Mouse (Mus musculus) embryonic facial prominence, embryonic 11.5 days (tissue): ENCODE results near the gene Chac1. TPM values are rescaled to one million over a fixed set of nuclear protein-coding genes. Genes with fewer than 3 reads are reported as not detected.

Experiments used
- ATAC-seq: fragments of 200-750 bp; cut with Nextera tagmentation; replicated peaks from 2 replicates; pipeline ENCODE4 v1.8.0; 2017; ENCODE audit warnings: low read depth; ENCODE audit not compliant: insufficient number of reproducible peaks, low FRiP score, low TSS enrichment
- DNase-seq: peaks from one replicate; pipeline ENCODE4 v3.0.0-alpha.2; 2015; ENCODE audit warnings: low spot score
- H3K27ac ChIP-seq: fragments of 300-500 bp; sonication (generic); replicated peaks from 2 replicates; pipeline ENCODE4 v1.5.1; 2014; ENCODE audit warnings: mild to moderate bottlenecking, low read depth, low read length, control low read depth
- H3K27me3 ChIP-seq: fragments of 300-500 bp; sonication (generic); 2 replicates; pipeline ENCODE4 v1.6.1; 2014; ENCODE audit warnings: mild to moderate bottlenecking, low read length, moderate library complexity, mixed read lengths; ENCODE audit not compliant: control insufficient read depth, insufficient read depth
- H3K36me3 ChIP-seq: fragments of 300-500 bp; sonication (generic); replicated peaks from 2 replicates; pipeline ENCODE4 v1.6.1; 2014; ENCODE audit warnings: low read depth, mild to moderate bottlenecking, low read length, moderate library complexity, mixed read lengths; ENCODE audit not compliant: control insufficient read depth, insufficient read depth
- H3K4me1 ChIP-seq: fragments of 300-500 bp; sonication (generic); 2 replicates; pipeline ENCODE4 v1.6.1; 2014; ENCODE audit warnings: low read length, mixed read lengths; ENCODE audit not compliant: control insufficient read depth, insufficient read depth
- H3K4me2 ChIP-seq: fragments of 300-500 bp; sonication (generic); 2 replicates; pipeline ENCODE4 v1.6.1; 2014; ENCODE audit warnings: low read depth, mild to moderate bottlenecking, control low read depth, low read length, moderate library complexity
- H3K4me3 ChIP-seq: fragments of 300-500 bp; sonication (generic); 2 replicates; pipeline ENCODE4 v1.5.1; 2014; ENCODE audit warnings: low read depth, low read length, control low read depth
- H3K9ac ChIP-seq: fragments of 300-500 bp; sonication (generic); replicated peaks from 2 replicates; pipeline ENCODE4 v1.6.1; 2014; ENCODE audit warnings: mild to moderate bottlenecking, control low read depth, low read length
- H3K9me3 ChIP-seq: fragments of 300-500 bp; sonication (generic); replicated peaks from 2 replicates; pipeline ENCODE4 v1.6.1; 2016; ENCODE audit warnings: mild to moderate bottlenecking, low read length, inconsistent platforms, mixed read lengths; ENCODE audit not compliant: control insufficient read depth
- whole genome bisulfite sequencing: fragments of 180-500 bp; shearing (Covaris S2); extraction: QIAGEN DNeasy Blood & Tissue Kit; methylation state at CpG from one replicate; pipeline ENCODE4 v1.1.7; 2014; 5-methylcytosine and 5-hydroxymethylcytosine counted together
- polyA plus RNA-seq: library from polyadenylated mRNA; unstranded; fragments of >200 nt; fragmentation: Nextera tagmentation; extraction: Ambion mirVana; gene quantifications from 2 replicates; pipeline ENCODE4 v1.2.1, GENCODE M21; 2014

The Chac1 gene
- polyA plus RNA-seq, 1 experiment from 2014 or later: 0.34 TPM

DNA sequence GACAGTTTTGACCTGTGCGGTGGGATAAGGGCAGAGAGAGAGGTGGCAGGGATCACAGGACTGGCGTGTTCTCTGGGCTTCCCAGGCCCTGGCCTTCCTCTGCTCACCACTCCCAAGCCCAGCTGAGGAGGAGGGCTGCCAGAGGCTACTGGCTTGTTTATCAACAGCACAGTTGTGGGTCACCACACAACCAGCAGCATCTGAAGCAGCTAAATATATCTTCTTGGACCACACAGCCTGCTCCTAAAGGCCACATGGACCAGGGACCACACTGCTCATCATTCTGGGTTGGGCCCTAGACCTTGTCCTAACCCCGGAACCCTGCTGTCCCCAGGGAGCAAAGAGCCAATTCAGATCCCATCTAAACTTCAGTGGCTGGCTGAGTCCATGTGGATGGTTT is 13.9 kb downstream of the Chac1 start:
- Histone ChIP-seq H3K4me3 (no peak overlapping the region), H3K4me1 (no peaks in the 10 kb centered on the region), H3K9ac (no peak overlapping the region), H3K27me3 (no peaks in the 10 kb centered on the region), H3K9me3 (no peaks in the 10 kb centered on the region), H3K36me3 (no peaks in the 10 kb centered on the region), H3K27ac (no peak overlapping the region), H3K4me2 (no peak overlapping the region)
- DNase-seq (no peak), ATAC-seq (no peak)
- 84% methylated on average over 3 of the region's 3 CpGs for WGBS

DNA sequence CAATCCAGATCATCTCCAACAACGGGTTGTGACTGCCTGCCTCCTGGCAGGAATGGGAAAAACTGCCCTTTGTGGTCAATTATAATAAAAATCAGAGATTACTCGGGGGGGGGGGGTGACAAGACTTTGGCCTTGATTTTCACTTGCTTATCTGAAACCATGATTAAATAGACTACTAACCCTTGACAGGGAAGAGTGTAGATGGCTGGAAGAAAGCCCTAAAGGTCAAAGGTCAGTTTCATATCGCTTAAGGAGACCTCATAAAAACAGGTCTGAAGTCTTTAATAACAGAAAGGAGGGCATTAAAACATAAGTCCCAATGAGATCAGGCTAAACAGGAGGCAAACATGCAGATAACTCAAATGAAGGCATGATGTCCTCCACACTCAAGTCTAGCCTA is 16.3 kb downstream of the Chac1 start:
- Histone ChIP-seq H3K9ac (no peak overlapping the region), H3K27me3 (no peaks in the 10 kb centered on the region), H3K4me1 (no peaks in the 10 kb centered on the region), H3K27ac (no peak overlapping the region), H3K4me3 (no peak overlapping the region), H3K9me3 (no peaks in the 10 kb centered on the region), H3K36me3 (no peaks in the 10 kb centered on the region), H3K4me2 (no peak overlapping the region)
- 81% methylated on average over 3 of the region's 3 CpGs for WGBS
- ATAC-seq (no peak), DNase-seq (no peak)

DNA sequence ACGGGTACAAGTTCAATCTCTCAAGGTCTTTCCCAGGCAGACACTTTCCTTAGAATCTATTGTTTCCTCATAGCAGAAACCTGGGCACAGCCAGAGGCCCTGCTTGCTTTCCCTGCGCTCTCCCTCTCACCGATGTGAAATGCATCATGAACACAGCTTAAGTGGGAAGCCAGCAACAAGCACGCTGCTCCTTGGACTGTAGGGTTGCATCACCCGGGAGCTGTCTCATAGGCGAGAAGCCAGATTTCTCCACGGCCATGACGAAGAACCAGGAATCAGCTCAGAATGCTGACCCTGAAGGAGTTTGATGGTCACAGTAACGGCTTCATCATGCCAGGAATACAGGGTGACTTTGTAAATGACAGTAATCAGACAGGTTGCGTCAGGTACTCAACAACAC is 19.1 kb downstream of the Chac1 start:
- H3K36me3 ChIP-seq: peaks cover 5% of the 10 kb centered on the region
- H3K9me3 ChIP-seq: no peaks in the 10 kb centered on the region
- no peak overlapping the region for H3K4me2 ChIP-seq
- no peaks in the 10 kb centered on the region for H3K27me3 ChIP-seq
- no peak for DNase-seq
- no peak overlapping the region for H3K9ac ChIP-seq
- WGBS: 93% methylated on average over 10 of the region's 10 CpGs
- H3K27ac ChIP-seq: no peak overlapping the region
- ATAC-seq: no peak
- H3K4me3 ChIP-seq: no peak overlapping the region
- no peaks in the 10 kb centered on the region for H3K4me1 ChIP-seq

DNA sequence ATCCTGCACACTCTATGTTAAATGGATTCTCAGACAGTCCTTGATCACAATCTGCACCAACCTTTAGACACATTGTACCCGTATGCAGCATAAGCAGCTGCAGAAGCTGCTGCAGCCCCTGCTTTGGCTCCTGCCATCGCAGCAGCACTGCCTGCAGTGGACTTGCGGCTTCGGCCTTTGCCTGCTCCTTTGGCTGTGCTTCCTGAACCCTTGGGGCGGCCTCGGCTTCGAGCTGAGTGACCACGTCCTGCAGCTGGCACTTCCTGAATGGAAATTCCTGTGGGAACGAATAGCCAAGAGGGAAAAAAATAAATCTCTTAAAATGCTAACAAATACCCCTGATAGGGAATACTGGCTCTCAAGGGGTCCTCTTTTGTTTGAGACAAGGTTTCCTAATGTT is 26.3 kb downstream of the Chac1 start:
- 76% methylated on average over 9 of the region's 9 CpGs for WGBS

DNA sequence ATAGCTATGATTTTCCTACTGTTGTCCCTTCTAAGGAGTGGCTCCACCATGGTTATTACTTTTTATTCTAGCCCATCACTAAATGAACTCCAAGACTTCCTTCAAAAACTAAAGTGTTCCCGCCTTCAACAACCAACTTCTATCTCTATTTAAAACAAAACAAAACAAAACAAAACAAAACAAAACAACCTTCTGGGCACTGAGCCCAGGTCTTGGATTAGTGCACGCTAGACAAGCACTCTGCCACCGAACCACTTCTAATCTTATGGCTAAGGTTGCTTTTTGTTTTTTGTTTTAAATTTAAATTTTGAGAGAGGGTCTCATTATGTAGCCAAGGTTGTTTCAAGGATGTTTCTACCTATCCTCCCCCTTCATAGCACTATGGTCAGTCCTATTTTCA is 26.8 kb downstream of the Chac1 start:
- H3K9me3 ChIP-seq: no peaks in the 10 kb centered on the region
- H3K27me3 ChIP-seq: no peaks in the 10 kb centered on the region
- ATAC-seq (no peak), DNase-seq (no peak)
- H3K9ac ChIP-seq: no peak overlapping the region
- 89% methylated on average over 3 of the region's 3 CpGs for WGBS
- no peak overlapping the region for H3K27ac ChIP-seq
- H3K4me1 ChIP-seq: no peaks in the 10 kb centered on the region
- H3K36me3 ChIP-seq: peaks cover 10% of the 10 kb centered on the region
- H3K4me2 ChIP-seq: no peak overlapping the region
- no peak overlapping the region for H3K4me3 ChIP-seq

More for the DNA sequence above, 26.3 kb downstream of the Chac1 start:
- Histone ChIP-seq H3K36me3 (peaks cover 10% of the 10 kb centered on the region), H3K4me3 (no peak overlapping the region), H3K27ac (no peak overlapping the region), H3K4me2 (no peak overlapping the region), H3K9me3 (no peaks in the 10 kb centered on the region), H3K4me1 (no peaks in the 10 kb centered on the region), H3K9ac (no peak overlapping the region), H3K27me3 (no peaks in the 10 kb centered on the region)
- DNase-seq (no peak), ATAC-seq (no peak)

DNA sequence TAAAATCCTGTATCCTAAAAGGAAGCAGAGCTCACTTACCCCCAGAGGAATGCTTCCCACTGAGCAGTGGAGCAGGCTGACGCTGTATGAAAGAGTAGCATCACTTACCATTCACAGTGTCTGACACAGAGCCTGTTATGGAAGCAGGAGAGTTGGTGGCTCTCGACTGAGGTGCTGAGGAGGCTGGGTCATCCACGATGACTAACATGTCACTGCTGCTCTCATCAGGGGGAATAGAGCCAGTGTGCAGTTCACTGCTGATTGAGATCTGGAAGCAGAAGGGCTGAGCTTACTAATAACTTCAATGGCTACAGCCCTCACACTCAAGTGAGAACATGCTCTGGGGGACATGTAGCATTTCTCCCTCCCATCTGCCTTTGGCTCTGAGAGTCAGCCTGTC is 28.4 kb downstream of the Chac1 start:
- Histone ChIP-seq H3K4me3 (no peak overlapping the region), H3K27ac (no peak overlapping the region), H3K4me1 (no peaks in the 10 kb centered on the region), H3K9ac (no peak overlapping the region), H3K4me2 (no peak overlapping the region), H3K36me3 (peaks cover 5% of the 10 kb centered on the region), H3K9me3 (no peaks in the 10 kb centered on the region), H3K27me3 (no peaks in the 10 kb centered on the region)
- 90% methylated on average over 3 of the region's 3 CpGs for WGBS
- no peak for ATAC-seq
- DNase-seq: no peak

DNA sequence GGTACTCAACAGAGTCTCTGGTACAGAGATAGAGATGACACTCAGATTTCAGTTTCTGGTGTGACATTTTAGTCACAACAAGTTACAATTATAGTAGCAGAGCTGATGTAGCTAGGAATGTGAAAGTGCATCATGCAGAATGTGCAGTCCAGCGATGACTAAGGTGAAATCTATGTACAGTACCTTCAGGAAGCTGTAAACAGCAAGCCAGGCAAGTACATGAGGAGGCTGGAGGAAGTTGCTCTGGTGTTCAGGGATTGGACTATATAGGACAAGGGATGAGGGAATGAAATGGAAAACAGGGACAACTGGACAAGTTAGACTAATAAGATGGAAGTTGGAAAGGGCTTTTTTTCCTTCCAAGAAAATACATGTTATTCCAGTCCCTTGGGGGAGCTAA is 37.2 kb downstream of the Chac1 start:
- no peak overlapping the region for H3K4me3 ChIP-seq
- H3K9ac ChIP-seq: no peak overlapping the region
- no peak for DNase-seq
- WGBS: 94% methylated on average over 1 of the region's 1 CpGs
- H3K4me2 ChIP-seq: no peak overlapping the region
- no peaks in the 10 kb centered on the region for H3K9me3 ChIP-seq
- no peak for ATAC-seq
- H3K4me1 ChIP-seq: no peaks in the 10 kb centered on the region; the same call in 1 of the 2 replicates
- no peaks in the 10 kb centered on the region for H3K27me3 ChIP-seq
- H3K36me3 ChIP-seq: peaks cover 4% of the 10 kb centered on the region
- no peak overlapping the region for H3K27ac ChIP-seq

DNA sequence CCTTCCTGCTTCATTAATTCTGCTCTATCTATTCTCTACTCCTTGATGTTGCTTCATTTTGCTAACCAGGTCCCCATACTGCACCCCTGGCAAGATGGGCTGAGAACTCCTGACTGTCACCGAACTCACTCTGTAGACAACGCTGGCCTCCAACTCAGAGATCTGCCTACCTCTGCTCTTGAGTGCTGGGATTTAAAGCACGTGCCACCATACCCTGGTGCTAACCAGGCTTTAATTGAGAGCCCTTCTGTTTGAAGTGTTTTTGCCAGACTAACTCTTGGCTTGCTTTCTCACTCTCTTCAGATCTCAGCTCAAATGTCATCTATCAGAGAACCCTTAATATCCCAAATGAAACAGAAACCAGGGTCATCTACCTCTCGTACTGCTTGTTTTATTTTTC is 39.0 kb downstream of the Chac1 start:
- DNase-seq (no peak), ATAC-seq (no peak)
- H3K27ac ChIP-seq: no peak overlapping the region
- H3K27me3 ChIP-seq: no peaks in the 10 kb centered on the region
- H3K36me3 ChIP-seq: peaks cover 4% of the 10 kb centered on the region
- no peaks in the 10 kb centered on the region for H3K4me1 ChIP-seq
- no peak overlapping the region for H3K9ac ChIP-seq
- 90% methylated on average over 4 of the region's 4 CpGs for WGBS
- no peak overlapping the region for H3K4me3 ChIP-seq
- H3K4me2 ChIP-seq: no peak overlapping the region
- no peaks in the 10 kb centered on the region for H3K9me3 ChIP-seq
